Mouse (Mus musculus) liver, embryonic 13.5 days (tissue): ENCODE measurements around the gene Tmem19. TPM values are rescaled to one million over a fixed set of nuclear protein-coding genes. Genes with fewer than 3 reads are reported as not detected.
A peak's percentile ranks its signal among the peaks of the same experiment; 100 is the strongest.

ENCODE experiments used
- ATAC-seq: fragments of 200-750 bp; cut with Nextera tagmentation; 2 replicates; pipeline ENCODE4 v1.8.0; 2017; ENCODE audit warnings: low read depth, mild to moderate bottlenecking, moderate number of reproducible peaks, moderate library complexity
- DNase-seq: peaks from one replicate; pipeline ENCODE4 v3.0.0; 2022
- H3K27ac ChIP-seq: fragments of 300-500 bp; sonication (generic); 2 replicates; pipeline ENCODE4 v1.5.1; 2015; ENCODE audit warnings: moderate library complexity, mild to moderate bottlenecking, inconsistent platforms
- H3K27me3 ChIP-seq: fragments of 300-500 bp; sonication (generic); 2 replicates; pipeline ENCODE4 v1.6.1; 2015; ENCODE audit warnings: mild to moderate bottlenecking, inconsistent platforms
- H3K36me3 ChIP-seq: fragments of 300-500 bp; sonication (generic); 2 replicates; pipeline ENCODE4 v1.6.1; 2015; ENCODE audit warnings: mild to moderate bottlenecking, inconsistent platforms
- H3K4me1 ChIP-seq: fragments of 300-500 bp; sonication (generic); replicated peaks from 2 replicates; pipeline ENCODE4 v1.6.1; 2015; ENCODE audit warnings: inconsistent platforms
- H3K4me2 ChIP-seq: fragments of 300-500 bp; sonication (generic); 2 replicates; pipeline ENCODE4 v1.6.1; 2015; ENCODE audit warnings: inconsistent platforms, mild to moderate bottlenecking, moderate library complexity
- H3K4me3 ChIP-seq: fragments of 300-500 bp; sonication (generic); replicated peaks from 2 replicates; pipeline ENCODE4 v1.5.1; 2015; ENCODE audit warnings: mild to moderate bottlenecking, inconsistent platforms
- H3K9ac ChIP-seq: fragments of 300-500 bp; sonication (generic); 2 replicates; pipeline ENCODE4 v1.6.1; 2015; ENCODE audit warnings: mild to moderate bottlenecking, inconsistent platforms
- H3K9me3 ChIP-seq: fragments of 300-500 bp; sonication (generic); replicated peaks from 2 replicates; pipeline ENCODE4 v1.6.1; 2016; ENCODE audit warnings: inconsistent platforms
- WGBS: fragments of 180-500 bp; shearing (Covaris S2); methylation state at CpG from one replicate; pipeline ENCODE4 v1.1.7; 2015; ENCODE audit not compliant: insufficient replicate concordance; 5-methylcytosine and 5-hydroxymethylcytosine counted together
- polyA plus RNA-seq: library from polyadenylated mRNA; unstranded; fragments of >200 nt; fragmentation: Nextera tagmentation; extraction: Ambion mirVana; gene quantifications from 2 replicates; pipeline ENCODE4 v1.2.1, GENCODE M21; 2015

Gene Tmem19
- polyA plus RNA-seq, 1 experiment from 2014 or later: 10.2 TPM

- Histone ChIP-seq H3K27me3 (no peaks in the 10 kb centered on the region), H3K4me1 (peaks cover 19% of the 10 kb centered on the region), H3K9me3 (no peaks in the 10 kb centered on the region), H3K27ac (no peak overlapping the region), H3K36me3 (peaks cover 7% of the 10 kb centered on the region; the same call in 1 of the 2 replicates), H3K9ac (no peak overlapping the region), H3K4me3 (no peak overlapping the region), H3K4me2 (no peak overlapping the region)
- 64% methylated on average over 6 of the region's 6 CpGs for WGBS
- DNase-seq (no peak), ATAC-seq (no peak)
Observed at GRCm38 (mm10) chr10:115348131-115348530, 14.2 kb downstream of the Tmem19 start.

- Histone ChIP-seq H3K36me3 (peaks cover 14% of the 10 kb centered on the region; the same call in 1 of the 2 replicates), H3K4me2 (no peak overlapping the region), H3K4me3 (no peak overlapping the region), H3K9me3 (no peaks in the 10 kb centered on the region), H3K27me3 (no peaks in the 10 kb centered on the region), H3K4me1 (peaks cover 19% of the 10 kb centered on the region), H3K27ac (no peak overlapping the region), H3K9ac (no peak overlapping the region)
- DNase-seq (peak; percentile 26), ATAC-seq (peak; percentile 69)
Observed at GRCm38 (mm10) chr10:115346444-115346843, 15.9 kb downstream of the Tmem19 start.

GRCm38 (mm10) chr10:115342771-115343425, 19.4 kb downstream of the Tmem19 start:
- 53% methylated on average over 4 of the region's 4 CpGs for WGBS
- Histone ChIP-seq H3K27ac (no peak overlapping the region), H3K27me3 (no peaks in the 10 kb centered on the region), H3K4me1 (peaks cover 5% of the 10 kb centered on the region; the same call in 1 of the 2 replicates), H3K4me3 (no peak overlapping the region), H3K36me3 (peaks cover 17% of the 10 kb centered on the region; the same call in 1 of the 2 replicates), H3K9me3 (no peaks in the 10 kb centered on the region), H3K4me2 (no peak overlapping the region), H3K9ac (no peak overlapping the region)
- no peak for DNase-seq
- ATAC-seq: no peak

- 0 out of 2 replicates have a peak, but pooled peaks cover 10% of the 10 kb centered on the region for H3K36me3 ChIP-seq
- H3K4me1 ChIP-seq: no peaks in the 10 kb centered on the region
- no peak overlapping the region for H3K9ac ChIP-seq
- whole genome bisulfite sequencing: 68% methylated on average over 7 of the region's 7 CpGs
- DNase-seq (no peak), ATAC-seq (no peak)
- no peak overlapping the region for H3K4me3 ChIP-seq
- no peak overlapping the region for H3K27ac ChIP-seq
- H3K9me3 ChIP-seq: no peaks in the 10 kb centered on the region
- H3K4me2 ChIP-seq: no peak overlapping the region
- no peaks in the 10 kb centered on the region for H3K27me3 ChIP-seq
Observed at GRCm38 (mm10) chr10:115339820-115340328, 22.4 kb downstream of the Tmem19 start.

- WGBS: 65% methylated on average over 4 of the region's 4 CpGs
- Histone ChIP-seq H3K27ac (no peak overlapping the region), H3K9me3 (no peaks in the 10 kb centered on the region), H3K9ac (no peak overlapping the region), H3K4me3 (no peak overlapping the region), H3K36me3 (0 out of 2 replicates have a peak, but pooled peaks cover 3% of the 10 kb centered on the region), H3K27me3 (no peaks in the 10 kb centered on the region), H3K4me1 (no peaks in the 10 kb centered on the region), H3K4me2 (no peak overlapping the region)
- ATAC-seq (no peak), DNase-seq (no peak)
Observed at GRCm38 (mm10) chr10:115336901-115337300, 25.4 kb downstream of the Tmem19 start.

- no peak overlapping the region for H3K9ac ChIP-seq
- H3K4me1 ChIP-seq: no peaks in the 10 kb centered on the region
- no peaks in the 10 kb centered on the region for H3K9me3 ChIP-seq
- H3K36me3 ChIP-seq: no peaks in the 10 kb centered on the region
- DNase-seq (no peak), ATAC-seq (no peak)
- H3K27me3 ChIP-seq: no peaks in the 10 kb centered on the region
- WGBS: 66% methylated on average over 9 of the region's 9 CpGs
- no peak overlapping the region for H3K27ac ChIP-seq
- H3K4me3 ChIP-seq: no peak overlapping the region
- no peak overlapping the region for H3K4me2 ChIP-seq
Observed at GRCm38 (mm10) chr10:115333528-115333927, 28.8 kb downstream of the Tmem19 start.

- H3K27ac ChIP-seq: no peak overlapping the region
- no peak overlapping the region for H3K4me3 ChIP-seq
- H3K27me3 ChIP-seq: no peaks in the 10 kb centered on the region
- H3K4me1 ChIP-seq: no peaks in the 10 kb centered on the region
- no peak overlapping the region for H3K9ac ChIP-seq
- DNase-seq (no peak), ATAC-seq (no peak)
- 73% methylated on average over 4 of the region's 4 CpGs for WGBS
- H3K36me3 ChIP-seq: no peaks in the 10 kb centered on the region
- no peak overlapping the region for H3K4me2 ChIP-seq
- no peaks in the 10 kb centered on the region for H3K9me3 ChIP-seq
Observed at GRCm38 (mm10) chr10:115332997-115333396, 29.3 kb downstream of the Tmem19 start.

GRCm38 (mm10) chr10:115332420-115332952, 29.8 kb downstream of the Tmem19 start:
- no peak overlapping the region for H3K27ac ChIP-seq
- no peaks in the 10 kb centered on the region for H3K4me1 ChIP-seq
- H3K4me3 ChIP-seq: no peak overlapping the region
- H3K36me3 ChIP-seq: no peaks in the 10 kb centered on the region
- H3K9me3 ChIP-seq: no peaks in the 10 kb centered on the region
- 67% methylated on average over 8 of the region's 8 CpGs for WGBS
- no peaks in the 10 kb centered on the region for H3K27me3 ChIP-seq
- DNase-seq (no peak), ATAC-seq (no peak)
- H3K9ac ChIP-seq: no peak overlapping the region
- no peak overlapping the region for H3K4me2 ChIP-seq

GRCm38 (mm10) chr10:115329010-115329530, 33.2 kb downstream of the Tmem19 start:
- no peak overlapping the region for H3K9ac ChIP-seq
- DNase-seq (no peak), ATAC-seq (no peak)
- no peaks in the 10 kb centered on the region for H3K36me3 ChIP-seq
- no peak overlapping the region for H3K27ac ChIP-seq
- no peaks in the 10 kb centered on the region for H3K9me3 ChIP-seq
- H3K4me2 ChIP-seq: no peak overlapping the region
- no peak overlapping the region for H3K4me3 ChIP-seq
- no peaks in the 10 kb centered on the region for H3K4me1 ChIP-seq
- 62% methylated on average over 3 of the region's 3 CpGs for WGBS
- H3K27me3 ChIP-seq: no peaks in the 10 kb centered on the region

GRCm38 (mm10) chr10:115328514-115328913, 33.8 kb downstream of the Tmem19 start:
- Histone ChIP-seq H3K4me2 (no peak overlapping the region), H3K4me3 (no peak overlapping the region), H3K27me3 (no peaks in the 10 kb centered on the region), H3K4me1 (no peaks in the 10 kb centered on the region), H3K9ac (no peak overlapping the region), H3K36me3 (no peaks in the 10 kb centered on the region), H3K27ac (no peak overlapping the region), H3K9me3 (no peaks in the 10 kb centered on the region)
- ATAC-seq: no peak
- no peak for DNase-seq
- 46% methylated on average over 6 of the region's 6 CpGs for WGBS

GRCm38 (mm10) chr10:115323295-115323694, 39.0 kb downstream of the Tmem19 start:
- H3K27me3 ChIP-seq: no peaks in the 10 kb centered on the region
- no peak overlapping the region for H3K4me3 ChIP-seq
- H3K4me1 ChIP-seq: no peaks in the 10 kb centered on the region
- no peak overlapping the region for H3K9ac ChIP-seq
- H3K4me2 ChIP-seq: no peak overlapping the region
- H3K27ac ChIP-seq: no peak overlapping the region
- 9% methylated on average over 6 of the region's 6 CpGs for WGBS
- no peaks in the 10 kb centered on the region for H3K9me3 ChIP-seq
- ATAC-seq (no peak), DNase-seq (peak; percentile 38)
- no peaks in the 10 kb centered on the region for H3K36me3 ChIP-seq
